Mouse (Mus musculus): Measurements from ENCODE around the gene Gm10309.

GRCm38 (mm10) chr17:86521252-86521651, 16.2 kb upstream of the Gm10309 start:
- TF ChIP-seq SIN3A (IDR thresholded peaks at IDR 0.05; ENCODE audit: low read length) (no peak), CTCF (conservative IDR thresholded peaks at IDR 0.05 in 1 of 2, IDR thresholded peaks at IDR 0.05 in 1 of 2; ENCODE audit: low read depth in 2 of 2, low read length in 2 of 2) (no peak)
